Mouse (Mus musculus): ENCODE measurements at regions not wholly inside any gene's neighbourhood (a gene's known extent, or its start where the extent isn't known, plus 50 kb on each side); places are given as distances from the start of the nearest gene placed in this dataset.

- DNase-seq (ENCODE audit: low spot score) = no peak
Measured at GRCm38 (mm10) chr17:29775836-29776235, 59.0 kb upstream of the Ccdc167 start.

GRCm38 (mm10) chr17:29773339-29773738 is 56.5 kb upstream of the Ccdc167 start:
- peak; percentile 67 for DNase-seq (ENCODE audit: low spot score)

GRCm38 (mm10) chr17:29770914-29771313 is 54.1 kb upstream of the Ccdc167 start:
- no peak for DNase-seq (ENCODE audit: low spot score)

DNA sequence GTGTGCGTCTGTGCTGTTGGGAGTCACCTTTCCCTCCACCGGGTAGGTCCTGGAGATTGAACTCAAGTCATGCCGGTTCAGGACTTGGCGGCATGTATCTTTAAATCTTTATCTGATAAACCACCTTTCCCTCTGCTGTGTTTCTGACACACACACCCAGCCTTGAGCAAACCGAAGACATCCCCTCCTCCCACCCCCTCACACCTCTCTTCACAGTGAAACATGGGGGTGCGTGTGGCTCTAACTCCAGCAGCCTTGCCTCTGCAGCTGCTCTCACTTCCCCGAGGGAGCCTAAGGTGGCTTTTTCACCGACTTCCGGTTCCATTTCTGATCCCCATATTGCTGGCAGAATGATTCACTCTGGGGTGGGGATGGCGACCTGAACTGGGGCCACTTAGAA is 52.8 kb upstream of the Ccdc167 start:
- DNase-seq (ENCODE audit: low spot score) = no peak

DNA sequence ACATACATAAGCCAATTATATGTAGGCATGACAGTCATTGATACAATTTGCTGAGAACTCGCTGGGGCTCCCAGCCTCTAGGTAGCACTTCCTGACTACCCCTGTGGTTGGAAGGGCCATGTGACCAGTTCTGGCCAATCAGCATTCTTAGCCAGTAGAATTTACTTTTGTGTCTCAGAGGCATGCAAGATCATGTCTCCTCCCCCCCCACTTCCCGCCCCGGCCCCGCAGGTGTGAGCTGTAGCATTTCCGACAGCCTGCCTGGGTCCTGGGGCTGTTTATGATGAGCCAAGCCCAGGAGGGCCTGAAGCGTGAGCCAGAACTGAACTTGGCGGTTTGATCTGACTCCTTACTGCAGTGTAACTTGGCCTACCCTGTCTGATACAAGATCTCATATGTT is 52.3 kb upstream of the Ccdc167 start:
- no peak for DNase-seq (ENCODE audit: low spot score)

DNA sequence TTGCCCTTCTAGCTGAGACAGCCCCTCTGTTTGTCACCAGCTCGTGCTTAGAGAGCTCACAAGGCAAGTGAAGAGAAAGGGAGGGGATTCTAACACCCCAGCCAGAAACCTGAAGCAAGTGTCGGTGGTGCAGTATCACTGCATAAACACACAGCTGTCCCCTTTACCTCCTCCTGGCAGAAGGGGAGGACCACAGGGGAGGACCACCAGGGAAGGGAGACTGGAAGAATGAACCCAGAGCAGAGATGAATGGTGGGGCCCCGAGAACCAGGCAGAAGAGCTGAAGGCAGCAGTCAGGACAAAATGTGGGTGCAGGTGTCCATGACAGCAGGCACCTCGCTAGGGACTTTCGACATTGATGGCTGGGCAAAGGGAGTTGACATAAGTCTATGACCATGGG is 51.8 kb upstream of the Ccdc167 start:
- DNase-seq (ENCODE audit: low spot score) = no peak
